Mouse (Mus musculus) heart, embryonic 14.5 days (tissue): Measurements from ENCODE around the gene Ppp1r2. TPM values are rescaled to one million over a fixed set of nuclear protein-coding genes. Genes with fewer than 3 reads are reported as not detected.
A peak's percentile ranks its signal among the peaks of the same experiment; 100 is the strongest.

Experiments
- ATAC-seq: fragments of 200-750 bp; cut with Nextera tagmentation; 2 replicates; pipeline ENCODE4 v1.8.0; 2017; ENCODE audit warnings: low read depth, moderate TSS enrichment; ENCODE audit not compliant: insufficient number of reproducible peaks, insufficient read depth, low FRiP score
- H3K27ac ChIP-seq, 2 experiments: fragments of 200-500 bp in 1 of 2; fragments of 300-500 bp in 1 of 2; sonication (generic) in 1 of 2; replicated peaks in 1 of 2; 2 replicates each; pipeline ENCODE4 v1.5.1; 2012 to 2014; ENCODE audit warnings: low read depth in 2 of 2, low read length in 2 of 2, control low read depth in 1 of 2, mild to moderate bottlenecking in 1 of 2, mixed read lengths in 1 of 2; ENCODE audit not compliant: control insufficient read depth in 1 of 2, insufficient read depth in 1 of 2
- H3K27me3 ChIP-seq: fragments of 300-500 bp; sonication (generic); 2 replicates; pipeline ENCODE4 v1.6.1; 2014; ENCODE audit warnings: mild to moderate bottlenecking, low read length, control low read depth; ENCODE audit not compliant: control insufficient read depth, insufficient read depth
- H3K36me3 ChIP-seq: fragments of 300-500 bp; sonication (generic); 2 replicates; pipeline ENCODE4 v1.6.1; 2014; ENCODE audit warnings: mild to moderate bottlenecking, control low read depth, low read length, mixed read lengths; ENCODE audit not compliant: control insufficient read depth, insufficient read depth
- H3K4me1 ChIP-seq, 2 experiments: fragments of 200-500 bp in 1 of 2; fragments of 300-500 bp in 1 of 2; sonication (generic) in 1 of 2; 2 replicates each; pipeline ENCODE4 v1.6.1; 2012 to 2014; ENCODE audit warnings: low read length in 2 of 2, control low read depth in 1 of 2, mixed read lengths in 1 of 2; ENCODE audit not compliant: control insufficient read depth in 2 of 2, insufficient read depth in 2 of 2
- H3K4me2 ChIP-seq: fragments of 300-500 bp; sonication (generic); 2 replicates; pipeline ENCODE4 v1.6.1; 2014; ENCODE audit warnings: mild to moderate bottlenecking, low read length
- H3K4me3 ChIP-seq, 2 experiments: fragments of 200-500 bp in 1 of 2; fragments of 300-500 bp in 1 of 2; sonication (generic) in 1 of 2; 2 replicates each; pipeline ENCODE4 v1.5.1; 2012 to 2014; ENCODE audit warnings: low read length in 2 of 2, mild to moderate bottlenecking in 2 of 2, control low read depth in 1 of 2, low read depth in 1 of 2, moderate library complexity in 1 of 2; ENCODE audit not compliant: control insufficient read depth in 1 of 2, insufficient read depth in 1 of 2
- H3K9ac ChIP-seq: fragments of 300-500 bp; sonication (generic); 2 replicates; pipeline ENCODE4 v1.6.1; 2014; ENCODE audit warnings: mild to moderate bottlenecking, low read length
- H3K9me3 ChIP-seq: fragments of 300-500 bp; sonication (generic); 2 replicates; pipeline ENCODE4 v1.6.1; 2016; ENCODE audit warnings: low read length, control low read depth; ENCODE audit not compliant: control insufficient read depth
- WGBS: fragments of 180-500 bp; shearing (Covaris S2); extraction: QIAGEN DNeasy Blood & Tissue Kit; methylation state at CpG from one replicate; pipeline ENCODE4 v1.1.7; 2014; 5-methylcytosine and 5-hydroxymethylcytosine counted together
- polyA plus RNA-seq: library from polyadenylated mRNA; unstranded; fragments of >200 nt; fragmentation: Nextera tagmentation; extraction: Ambion mirVana; gene quantifications from 2 replicates; pipeline ENCODE4 v1.2.1, GENCODE M21; 2014

Gene Ppp1r2
- polyA plus RNA-seq, 1 experiment from 2014 or later = 105 TPM

- no peaks in the 10 kb centered on the region for H3K36me3 ChIP-seq
- no peak overlapping the region for H3K27ac ChIP-seq
- H3K4me3 ChIP-seq = no peak overlapping the region
- H3K4me2 ChIP-seq = no peak overlapping the region
- 73% methylated on average over 7 of the region's 7 CpGs for WGBS
- no peak overlapping the region for H3K9ac ChIP-seq
- peaks cover 3 to 10% of the 10 kb centered on the region in 2 experiments; a peak in 1 of 4 replicates for H3K4me1 ChIP-seq
- no peaks in the 10 kb centered on the region for H3K27me3 ChIP-seq
- no peaks in the 10 kb centered on the region for H3K9me3 ChIP-seq
- no peak for ATAC-seq
These were observed 25.4 kb upstream of the Ppp1r2 start for GRCm38 (mm10) chr16:31300467-31300866.

- no peak overlapping the region for H3K27ac ChIP-seq
These were observed 24.9 kb upstream of the Ppp1r2 start for GRCm38 (mm10) chr16:31299960-31300353.

GRCm38 (mm10) chr16:31299164-31299959 is 24.3 kb upstream of the Ppp1r2 start:
- Histone ChIP-seq H3K4me1 (peaks cover 3 to 10% of the 10 kb centered on the region in 2 experiments; a peak in 1 of 4 replicates), H3K4me2 (no peak overlapping the region), H3K9ac (no peak overlapping the region), H3K27ac (no peak overlapping the region), H3K36me3 (no peaks in the 10 kb centered on the region), H3K9me3 (no peaks in the 10 kb centered on the region), H3K4me3 (no peak overlapping the region), H3K27me3 (no peaks in the 10 kb centered on the region)
- ATAC-seq = no peak
- 63% methylated on average over 11 of the region's 11 CpGs for WGBS

More at GRCm38 (mm10) chr16:31299960-31300353, 24.9 kb upstream of the Ppp1r2 start:
- Histone ChIP-seq H3K4me1 (peaks cover 3 to 10% of the 10 kb centered on the region in 2 experiments; a peak in 1 of 4 replicates), H3K36me3 (no peaks in the 10 kb centered on the region), H3K4me2 (no peak overlapping the region), H3K9ac (no peak overlapping the region), H3K9me3 (no peaks in the 10 kb centered on the region), H3K27me3 (no peaks in the 10 kb centered on the region), H3K4me3 (no peak overlapping the region)
- 71% methylated on average over 3 of the region's 3 CpGs for WGBS
- ATAC-seq = no peak

DNA sequence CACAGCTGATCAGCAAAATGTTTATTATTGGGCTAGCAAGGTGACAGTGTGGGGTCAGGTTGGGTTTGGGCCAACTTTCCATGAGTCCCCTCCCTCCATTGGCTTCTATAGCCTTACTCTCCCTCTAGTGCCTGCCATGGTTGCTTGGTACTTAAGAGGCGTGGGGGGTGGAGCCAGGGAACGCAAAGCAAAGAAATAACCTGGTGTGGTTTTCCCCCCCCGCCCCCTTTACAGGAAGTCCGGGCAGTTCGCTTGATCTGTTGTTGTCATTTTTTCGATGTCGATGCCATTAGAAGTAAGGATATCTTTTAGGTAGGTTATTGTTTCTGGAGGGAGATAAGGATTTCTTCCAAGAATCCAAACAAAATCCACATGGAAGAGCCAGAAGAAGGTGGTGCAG is 22.0 kb upstream of the Ppp1r2 start:
- Histone ChIP-seq H3K4me3 (no peak overlapping the region), H3K27ac (no peak overlapping the region), H3K4me1 (peaks cover 3 to 10% of the 10 kb centered on the region in 2 experiments; a peak in 3 of 4 replicates), H3K9me3 (no peaks in the 10 kb centered on the region), H3K36me3 (no peaks in the 10 kb centered on the region), H3K27me3 (no peaks in the 10 kb centered on the region), H3K9ac (no peak overlapping the region), H3K4me2 (no peak overlapping the region)
- no peak for ATAC-seq
- 84% methylated on average over 7 of the region's 7 CpGs for WGBS

GRCm38 (mm10) chr16:31293761-31294160 is 18.7 kb upstream of the Ppp1r2 start:
- no peak overlapping the region for H3K4me3 ChIP-seq
- ATAC-seq = no peak
- WGBS = 59% methylated on average over 4 of the region's 4 CpGs
- peaks cover 11 to 18% of the 10 kb centered on the region in 2 experiments for H3K4me1 ChIP-seq
- no peaks in the 10 kb centered on the region for H3K9me3 ChIP-seq
- no peaks in the 10 kb centered on the region for H3K27me3 ChIP-seq
- H3K4me2 ChIP-seq = no peak overlapping the region
- H3K9ac ChIP-seq = no peak overlapping the region
- H3K36me3 ChIP-seq = no peaks in the 10 kb centered on the region
- no peak overlapping the region for H3K27ac ChIP-seq

DNA sequence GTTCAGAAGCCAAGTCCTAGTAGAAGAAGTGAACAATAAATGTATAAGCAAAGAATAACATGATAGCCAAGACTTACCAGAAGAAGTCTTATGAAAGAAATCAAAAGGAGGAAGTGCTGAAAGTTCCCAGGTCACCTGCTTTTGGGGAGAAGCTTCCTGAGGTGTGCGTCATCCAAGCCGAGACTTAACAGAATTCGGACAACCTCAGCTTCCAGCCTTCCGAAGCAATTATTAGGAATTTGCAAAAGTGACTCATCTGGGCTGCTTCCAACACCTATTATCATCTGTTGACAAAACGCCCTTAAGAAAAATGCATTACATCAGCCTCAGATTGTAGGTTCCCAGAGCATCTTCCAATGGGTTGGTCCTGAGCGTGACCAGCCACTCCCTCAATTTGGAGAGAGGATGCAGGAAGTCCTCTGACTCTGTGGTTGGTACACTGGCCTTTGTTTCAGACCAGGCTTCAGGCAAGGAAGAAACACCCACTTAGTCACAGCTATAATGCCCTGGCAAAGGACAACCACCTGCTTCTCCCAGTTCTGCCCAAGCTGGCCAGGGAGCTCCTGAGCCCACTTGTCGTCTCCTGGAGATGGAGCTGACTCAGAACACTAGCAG is 15.8 kb upstream of the Ppp1r2 start:
- H3K4me3 ChIP-seq = no peak overlapping the region
- 34% methylated on average over 7 of the region's 7 CpGs for WGBS
- H3K36me3 ChIP-seq = no peaks in the 10 kb centered on the region
- H3K9ac ChIP-seq = peak overlapping the region; percentile 36; the same call in 1 of the 2 replicates
- H3K27ac ChIP-seq = peak overlapping the region; percentile 97
- H3K4me2 ChIP-seq = peak overlapping the region; percentile 57
- H3K4me1 ChIP-seq = peaks cover 11 to 18% of the 10 kb centered on the region in 2 experiments
- no peak; the same call in 1 of the 2 replicates for ATAC-seq
- no peaks in the 10 kb centered on the region for H3K27me3 ChIP-seq
- no peaks in the 10 kb centered on the region for H3K9me3 ChIP-seq

- WGBS = 7% methylated on average over 10 of the region's 10 CpGs
- H3K4me1 ChIP-seq = peaks cover 11 to 18% of the 10 kb centered on the region in 2 experiments
- H3K4me3 ChIP-seq = no peak overlapping the region
- H3K36me3 ChIP-seq = no peaks in the 10 kb centered on the region
- peak overlapping the region; percentile 36; the same call in 1 of the 2 replicates for H3K9ac ChIP-seq
- no peaks in the 10 kb centered on the region for H3K9me3 ChIP-seq
- peak overlapping the region; percentile 57 for H3K4me2 ChIP-seq
- ATAC-seq = peak; percentile 83
- peak overlapping the region; percentile 97 for H3K27ac ChIP-seq
- no peaks in the 10 kb centered on the region for H3K27me3 ChIP-seq
These were observed 15.2 kb upstream of the Ppp1r2 start for GRCm38 (mm10) chr16:31290281-31290680.
